Mouse (Mus musculus): ENCODE measurements at regions not wholly inside any gene's neighbourhood (a gene's known extent, or its start where the extent isn't known, plus 50 kb on each side); places are given as distances from the start of the nearest gene placed in this dataset.

DNA sequence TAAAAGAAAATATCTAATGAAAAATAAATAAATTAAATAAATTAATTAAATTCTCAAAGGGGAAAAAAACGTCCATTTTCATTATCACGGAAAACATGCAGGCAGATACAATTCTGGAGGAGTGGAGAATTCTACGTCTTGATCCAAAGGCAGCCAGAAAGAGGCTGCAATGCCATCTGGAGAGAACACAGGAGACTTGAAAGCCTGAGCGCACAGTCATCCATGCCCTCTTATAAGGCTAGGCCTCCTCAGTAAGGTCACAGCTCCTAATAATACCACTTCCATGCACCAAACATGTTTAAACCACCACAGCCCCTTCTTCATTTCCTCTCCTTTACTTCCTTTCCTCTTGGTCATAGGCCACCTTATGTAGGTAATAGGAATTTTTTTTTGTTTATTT lies 307.1 kb downstream of the Etv1 start:
- no peak for DNase-seq

GRCm38 (mm10) chr12:39094638-39095230 lies 315.6 kb downstream of the Etv1 start:
- no peak for DNase-seq

DNA sequence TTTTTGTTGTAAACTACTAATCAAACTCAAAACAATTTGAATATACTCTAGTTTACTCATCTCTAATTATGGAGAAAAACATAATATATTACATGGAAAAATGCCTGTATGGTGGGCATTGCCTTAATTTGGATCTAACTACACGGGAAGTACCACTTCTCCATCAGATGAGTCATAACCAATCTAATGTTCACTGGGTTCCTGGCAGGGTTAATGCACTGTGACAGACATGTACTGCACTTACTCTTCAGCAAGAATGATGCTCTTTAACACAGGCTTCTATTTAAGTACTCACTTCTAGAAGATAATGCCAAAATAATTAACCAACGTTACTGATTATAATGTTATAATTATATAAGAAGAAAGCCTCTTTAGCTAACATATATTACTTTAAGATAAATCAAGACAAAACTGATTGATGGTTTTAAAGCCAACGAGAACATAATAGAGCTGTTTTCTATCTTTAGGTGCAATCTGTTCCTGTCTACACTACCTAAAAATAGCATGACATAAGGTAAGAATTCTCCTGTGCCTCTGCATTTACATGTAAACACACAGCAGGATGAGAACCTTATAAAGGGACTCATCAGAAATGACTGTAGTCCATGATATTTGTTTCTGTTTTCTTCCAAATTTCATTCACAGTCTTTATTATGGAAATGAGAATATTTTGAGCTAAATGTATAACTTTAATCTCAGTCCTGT lies 344.4 kb downstream of the Etv1 start:
- no peak for DNase-seq

DNA sequence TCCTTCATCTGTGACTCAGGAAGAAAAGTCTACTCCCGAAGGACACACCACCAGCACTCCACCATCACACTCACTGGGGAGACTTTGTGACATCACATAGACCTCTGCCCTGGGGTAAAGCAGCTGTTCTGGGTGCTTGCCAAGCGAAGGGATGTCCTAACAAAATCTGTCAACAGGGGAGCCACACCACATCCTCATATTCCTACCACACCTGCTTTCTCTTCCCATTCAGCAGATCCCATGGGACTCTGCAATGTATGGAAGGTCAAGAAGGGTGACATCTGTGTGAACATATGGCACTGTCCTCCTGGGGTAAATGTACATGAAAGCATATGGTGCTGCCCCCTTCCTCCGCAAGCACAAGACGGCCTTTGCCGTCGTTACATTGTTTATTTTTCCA lies 375.5 kb downstream of the Etv1 start:
- no peak for DNase-seq

- DNase-seq = no peak
Observed at GRCm38 (mm10) chr12:39176958-39177357, 397.8 kb downstream of the Etv1 start.

DNA sequence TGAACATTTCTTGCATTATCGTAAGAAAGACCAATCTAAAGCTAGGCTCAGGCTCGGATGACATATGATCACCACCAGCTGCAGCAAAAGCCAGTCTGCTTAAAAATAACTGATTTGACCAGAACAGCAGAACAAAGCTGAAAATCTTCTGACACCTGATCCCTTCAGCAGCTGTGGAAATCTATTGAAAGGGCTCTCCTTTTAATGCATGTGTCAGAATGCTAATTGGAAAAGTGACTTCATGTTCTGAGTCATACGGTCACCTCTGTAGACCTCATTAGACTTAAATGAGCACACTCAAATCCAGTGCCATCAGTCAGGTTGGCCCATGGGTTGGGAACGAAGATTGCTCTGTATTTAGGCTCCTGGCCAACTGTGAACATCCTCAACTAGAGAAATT lies 444.9 kb downstream of the Etv1 start:
- DNase-seq = no peak

DNA sequence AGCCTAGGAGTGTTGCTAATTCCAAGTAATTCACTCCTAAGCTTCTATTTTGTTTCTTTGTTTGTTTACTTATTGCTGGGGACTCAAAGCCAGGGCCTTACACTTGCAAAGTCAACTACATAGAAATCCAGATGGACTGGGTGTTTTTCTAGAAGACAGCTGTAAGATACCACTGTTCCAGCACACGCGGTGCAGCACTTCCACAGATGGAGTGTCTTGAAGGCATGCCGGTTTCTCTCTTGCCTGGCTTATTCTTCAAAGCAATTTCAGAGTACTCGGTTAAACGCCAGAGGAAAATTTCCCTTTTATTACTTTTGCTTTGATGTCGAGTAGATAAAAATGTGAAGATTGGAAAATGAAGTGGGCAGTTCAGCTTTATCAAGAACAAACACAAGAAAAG lies 477.4 kb downstream of the Etv1 start:
- DNase-seq = no peak

- DNase-seq = no peak
Observed at GRCm38 (mm10) chr12:39257571-39257970, 478.4 kb downstream of the Etv1 start.

- no peak for DNase-seq
Observed at GRCm38 (mm10) chr12:39289676-39290075, 510.5 kb downstream of the Etv1 start.

DNA sequence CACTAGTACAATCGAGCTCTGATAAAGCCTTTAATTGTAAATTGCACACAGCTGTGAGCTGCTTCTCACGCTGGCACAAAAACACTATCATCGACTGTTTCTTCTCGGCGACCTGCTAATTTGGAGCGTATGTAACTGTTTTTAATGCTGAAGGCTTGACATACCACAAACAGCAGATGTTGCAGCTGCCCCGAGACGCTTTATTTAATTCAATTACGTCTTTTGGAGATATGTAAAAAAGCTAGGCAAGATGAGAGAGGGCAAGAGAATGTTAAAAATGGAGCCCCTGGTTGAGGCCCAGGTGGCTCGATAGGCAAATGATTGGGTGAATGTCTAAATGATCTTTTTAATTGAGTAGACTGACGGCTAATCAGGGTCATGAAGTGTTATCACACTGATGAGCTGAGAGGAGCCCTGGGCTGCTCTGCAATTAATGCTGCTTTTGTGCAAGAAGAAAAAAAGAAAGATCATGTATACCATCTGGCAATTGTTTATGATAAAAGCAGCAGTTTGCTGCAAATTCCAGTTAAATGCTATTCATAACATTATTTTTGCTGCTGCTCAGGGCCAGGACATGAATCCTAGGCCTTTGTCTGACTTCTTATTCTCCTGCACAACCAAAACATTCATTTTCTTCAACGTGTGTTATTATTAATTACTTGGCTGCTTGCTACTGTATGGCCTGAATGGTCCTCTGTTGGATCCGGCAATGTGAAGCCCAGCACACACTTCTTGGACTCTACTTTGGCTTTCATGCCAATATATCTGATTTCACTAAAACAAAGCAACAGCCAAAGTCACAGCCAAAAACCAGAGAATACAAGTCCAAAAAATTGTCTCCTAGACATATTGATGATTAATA lies 522.4 kb downstream of the Etv1 start:
- DNase-seq = no peak

DNA sequence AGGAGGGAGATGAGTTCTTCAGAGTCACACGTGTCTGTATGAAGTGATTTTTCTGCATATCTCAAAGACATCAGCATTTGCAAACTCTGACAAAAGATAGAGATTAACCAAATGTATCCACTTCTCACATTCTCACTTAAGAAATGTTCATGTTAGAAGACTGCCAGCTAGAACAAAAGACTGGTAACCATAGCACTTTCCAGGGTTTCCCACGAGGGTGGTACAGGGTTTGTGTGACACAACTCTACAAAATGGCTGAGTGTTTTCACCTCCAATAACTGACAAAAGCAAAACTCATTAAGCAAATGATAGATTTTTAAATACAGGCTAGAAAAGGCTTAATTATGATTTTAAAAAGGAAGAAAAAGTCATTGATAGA lies 523.0 kb downstream of the Etv1 start:
- DNase-seq = no peak

GRCm38 (mm10) chr12:39307746-39308145 lies 528.6 kb downstream of the Etv1 start:
- no peak for DNase-seq

- no peak for DNase-seq
Observed at GRCm38 (mm10) chr12:39309905-39310304, 530.7 kb downstream of the Etv1 start.

- no peak for DNase-seq
Observed at GRCm38 (mm10) chr12:39317229-39317628, 538.0 kb downstream of the Etv1 start.

DNA sequence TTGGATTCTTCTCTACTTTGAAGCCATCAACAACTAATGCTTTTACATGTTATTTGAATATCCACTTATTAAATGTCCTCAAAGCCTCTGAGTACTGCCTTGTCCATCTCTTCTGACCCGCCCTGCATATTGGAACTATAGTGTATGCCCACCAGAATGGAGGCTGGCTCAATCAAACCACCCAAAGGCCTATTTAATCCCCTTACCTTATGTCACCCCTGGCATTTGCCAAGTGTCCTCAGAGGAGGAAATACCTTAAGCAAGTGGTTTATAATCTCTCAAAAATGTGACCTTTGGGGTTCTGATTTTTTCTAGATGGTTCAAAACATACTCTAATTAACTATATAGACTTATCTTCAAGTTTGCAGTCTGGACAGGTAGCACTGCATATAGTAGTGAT lies 542.3 kb downstream of the Etv1 start:
- DNase-seq = no peak

GRCm38 (mm10) chr12:39326157-39326556 lies 547.0 kb downstream of the Etv1 start:
- DNase-seq = peak; percentile 23 to 37

- DNase-seq = no peak
Observed at GRCm38 (mm10) chr12:39326668-39327299, 547.6 kb downstream of the Etv1 start.

DNA sequence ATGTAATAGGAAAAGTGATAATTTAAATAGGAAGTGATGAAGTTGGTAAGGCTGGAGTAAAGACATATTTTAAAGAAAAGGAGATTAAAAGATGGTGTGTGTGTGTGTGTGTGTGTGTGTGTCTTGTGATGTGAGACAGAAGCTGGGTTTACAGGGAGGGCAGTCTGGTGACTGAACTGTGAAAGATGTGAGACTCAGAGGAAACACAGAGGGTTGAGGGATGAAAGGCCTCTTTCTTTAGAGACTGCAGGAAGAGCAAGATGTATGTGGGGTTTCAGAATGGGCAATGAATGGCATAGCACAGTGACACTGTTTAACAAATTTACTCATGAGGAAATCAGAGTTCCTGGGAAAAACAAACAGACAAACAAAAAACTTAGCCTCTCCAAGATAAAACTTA lies 549.2 kb downstream of the Etv1 start:
- no peak for DNase-seq

DNA sequence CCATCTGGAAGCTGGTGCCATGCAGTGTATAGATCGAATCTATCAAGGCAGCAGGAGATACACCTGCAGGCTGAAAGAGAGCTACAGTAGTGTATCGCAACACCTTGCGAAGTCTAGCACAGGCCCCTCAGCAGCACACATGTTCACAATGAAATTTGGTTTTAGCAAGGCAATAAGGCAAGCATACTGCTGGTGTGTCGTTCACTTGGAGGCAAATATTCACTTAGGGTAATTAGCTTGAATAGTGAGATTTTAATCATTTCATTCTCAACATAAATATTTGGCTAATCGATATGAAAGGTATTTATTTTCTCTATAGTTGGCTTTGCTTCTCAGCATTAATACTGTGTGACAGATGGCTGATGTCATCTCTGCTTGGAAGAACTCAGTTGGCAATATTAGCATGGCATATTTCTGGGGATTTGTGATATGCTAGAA lies 559.9 kb downstream of the Etv1 start:
- DNase-seq = no peak

GRCm38 (mm10) chr12:39341751-39342271 lies 562.6 kb downstream of the Etv1 start:
- DNase-seq = no peak

DNA sequence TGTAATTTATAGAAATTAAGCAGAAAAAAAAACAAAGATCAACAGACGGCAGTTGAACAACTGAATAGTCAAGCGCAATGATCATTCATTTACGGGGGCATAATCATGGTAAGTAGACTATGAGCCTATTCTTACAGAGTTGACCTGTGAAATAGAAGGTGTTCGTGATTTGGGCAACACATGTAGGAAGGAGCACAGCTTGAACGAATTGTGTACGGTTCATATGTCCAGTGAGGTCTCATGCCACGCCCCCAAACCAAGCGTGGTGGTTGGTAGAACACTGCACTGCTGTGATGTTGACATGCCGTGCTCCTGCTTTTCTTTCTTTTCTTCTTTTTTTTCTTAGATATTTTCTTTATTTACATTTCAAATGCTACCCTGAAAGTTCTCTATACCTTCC lies 563.1 kb downstream of the Etv1 start:
- DNase-seq = no peak

- no peak for DNase-seq
Observed at GRCm38 (mm10) chr12:39371480-39372245, 592.5 kb downstream of the Etv1 start.

Data from layer of hippocampus, postnatal 36 days (tissue).